Mouse (Mus musculus) embryonic facial prominence, embryonic 14.5 days (tissue): ENCODE results near the gene Gpx5. TPM values are rescaled to one million over a fixed set of nuclear protein-coding genes. Genes with fewer than 3 reads are reported as not detected.
A peak's percentile ranks its signal among the peaks of the same experiment; 100 is the strongest.

ENCODE experiments used
- ATAC-seq: fragments of 200-750 bp; cut with Nextera tagmentation; 2 replicates; pipeline ENCODE4 v1.8.0; 2017; ENCODE audit warnings: low read depth, moderate number of reproducible peaks, moderate TSS enrichment
- DNase-seq: peaks from one replicate; pipeline ENCODE4 v3.0.0-alpha.2; 2015; ENCODE audit warnings: low spot score
- H3K27ac ChIP-seq: fragments of 300-500 bp; sonication (generic); replicated peaks from 2 replicates; pipeline ENCODE4 v1.5.1; 2014; ENCODE audit warnings: low read depth, mild to moderate bottlenecking, low read length, moderate library complexity
- H3K27me3 ChIP-seq: fragments of 300-500 bp; sonication (generic); replicated peaks from 2 replicates; pipeline ENCODE4 v1.6.1; 2014; ENCODE audit warnings: low read length; ENCODE audit not compliant: control insufficient read depth, insufficient read depth
- H3K36me3 ChIP-seq: fragments of 300-500 bp; sonication (generic); 2 replicates; pipeline ENCODE4 v1.6.1; 2014; ENCODE audit warnings: low read length, mixed read lengths; ENCODE audit not compliant: control insufficient read depth, insufficient read depth
- H3K4me1 ChIP-seq: fragments of 300-500 bp; sonication (generic); 2 replicates; pipeline ENCODE4 v1.6.1; 2014; ENCODE audit warnings: antibody characterized with exemption, low read length; ENCODE audit not compliant: control insufficient read depth, insufficient read depth
- H3K4me2 ChIP-seq: fragments of 300-500 bp; sonication (generic); 2 replicates; pipeline ENCODE4 v1.6.1; 2014; ENCODE audit warnings: low read depth, mild to moderate bottlenecking, low read length, moderate library complexity, mixed read lengths
- H3K4me3 ChIP-seq: fragments of 300-500 bp; sonication (generic); 2 replicates; pipeline ENCODE4 v1.5.1; 2014; ENCODE audit warnings: low read depth, mild to moderate bottlenecking, low read length
- H3K9ac ChIP-seq: fragments of 300-500 bp; sonication (generic); 2 replicates; pipeline ENCODE4 v1.6.1; 2014; ENCODE audit warnings: low read depth, mild to moderate bottlenecking, low read length, moderate library complexity, mixed read lengths
- H3K9me3 ChIP-seq: fragments of 300-500 bp; sonication (generic); 2 replicates; pipeline ENCODE4 v1.6.1; 2016; ENCODE audit warnings: low read length; ENCODE audit not compliant: control insufficient read depth
- WGBS: fragments of 180-500 bp; shearing (Covaris S2); extraction: QIAGEN DNeasy Blood & Tissue Kit; methylation state at CpG from one replicate; pipeline ENCODE4 v1.1.7; 2014; 5-methylcytosine and 5-hydroxymethylcytosine counted together
- polyA plus RNA-seq: library from polyadenylated mRNA; unstranded; fragments of >200 nt; fragmentation: Nextera tagmentation; extraction: Ambion mirVana; gene quantifications from 2 replicates; pipeline ENCODE4 v1.2.1, GENCODE M21; 2014

The Gpx5 gene
- polyA plus RNA-seq, result not detected in 2 replicates

GRCm38 (mm10) chr13:21292631-21293030 is at the start of gene Gpx5:
Gene Gpx5 (minus strand): TSS chr13:21292731.
- no peak for ATAC-seq
- no peaks in the 10 kb centered on the region for H3K9me3 ChIP-seq
- no peak within 1 kb of the TSS for H3K9ac ChIP-seq
- no peaks in the 10 kb centered on the region for H3K36me3 ChIP-seq
- 93% methylated on average over 6 of the region's 6 CpGs for WGBS
- no peaks in the 10 kb centered on the region for H3K4me1 ChIP-seq
- no peaks in the 10 kb centered on the region for H3K27me3 ChIP-seq
- no peak for DNase-seq
- H3K27ac ChIP-seq, result no peak within 1 kb of the TSS
- no peak within 1 kb of the TSS for H3K4me2 ChIP-seq
- H3K4me3 ChIP-seq, result no peak within 1 kb of the TSS

GRCm38 (mm10) chr13:21327424-21327823 is 34.9 kb upstream of the Gpx5 start:
- H3K4me3 ChIP-seq, result peak overlapping the region; percentile 44
- H3K9ac ChIP-seq, result peak overlapping the region; percentile 38

GRCm38 (mm10) chr13:21326657-21327211 is 34.2 kb upstream of the Gpx5 start:
- no peak overlapping the region for H3K27ac ChIP-seq
- H3K4me1 ChIP-seq, result no peaks in the 10 kb centered on the region; the same call in 1 of the 2 replicates
- H3K9ac ChIP-seq, result peak overlapping the region; percentile 38
- ATAC-seq, result peak; percentile 81
- H3K9me3 ChIP-seq, result no peaks in the 10 kb centered on the region
- peak; percentile 91 for DNase-seq
- peak overlapping the region; percentile 44 for H3K4me3 ChIP-seq
- H3K27me3 ChIP-seq, result peaks cover 8% of the 10 kb centered on the region; the same call in 1 of the 2 replicates
- no peaks in the 10 kb centered on the region for H3K36me3 ChIP-seq
- peak overlapping the region; percentile 61 for H3K4me2 ChIP-seq
- whole genome bisulfite sequencing, result under 1% methylated on average over 24 of the region's 24 CpGs

More at GRCm38 (mm10) chr13:21327424-21327823, 34.9 kb upstream of the Gpx5 start:
- H3K27ac ChIP-seq, result no peak overlapping the region
- no peaks in the 10 kb centered on the region for H3K9me3 ChIP-seq
- DNase-seq (peak; percentile 50), ATAC-seq (peak; percentile 70; the same call in 1 of the 2 replicates)
- H3K36me3 ChIP-seq, result no peaks in the 10 kb centered on the region
- H3K4me2 ChIP-seq, result peak overlapping the region; percentile 61
- no peaks in the 10 kb centered on the region; the same call in 1 of the 2 replicates for H3K4me1 ChIP-seq
- WGBS, result under 1% methylated on average over 9 of the region's 9 CpGs
- H3K27me3 ChIP-seq, result peaks cover 8% of the 10 kb centered on the region; the same call in 1 of the 2 replicates

- H3K9ac ChIP-seq, result no peak overlapping the region
- H3K4me3 ChIP-seq, result peak overlapping the region; percentile 44
Measured at GRCm38 (mm10) chr13:21326191-21326590, 33.7 kb upstream of the Gpx5 start.

GRCm38 (mm10) chr13:21323405-21323804 is 30.9 kb upstream of the Gpx5 start:
- Histone ChIP-seq H3K27me3 (peaks cover 8% of the 10 kb centered on the region; the same call in 1 of the 2 replicates), H3K4me1 (no peaks in the 10 kb centered on the region; the same call in 1 of the 2 replicates), H3K9me3 (no peaks in the 10 kb centered on the region), H3K27ac (no peak overlapping the region), H3K9ac (no peak overlapping the region), H3K4me3 (0 out of 2 replicates have a peak overlapping the region, but pooled peaks have one; percentile 33), H3K36me3 (no peaks in the 10 kb centered on the region), H3K4me2 (peak overlapping the region; percentile 52)
- 69% methylated on average over 6 of the region's 6 CpGs for WGBS
- DNase-seq (no peak), ATAC-seq (no peak)

More at GRCm38 (mm10) chr13:21326191-21326590, 33.7 kb upstream of the Gpx5 start:
- 6% methylated on average over 4 of the region's 4 CpGs for WGBS
- peak; percentile 34 for DNase-seq
- H3K4me1 ChIP-seq, result no peaks in the 10 kb centered on the region; the same call in 1 of the 2 replicates
- no peaks in the 10 kb centered on the region for H3K36me3 ChIP-seq
- no peak overlapping the region for H3K27ac ChIP-seq
- peak overlapping the region; percentile 61 for H3K4me2 ChIP-seq
- H3K9me3 ChIP-seq, result no peaks in the 10 kb centered on the region
- H3K27me3 ChIP-seq, result peaks cover 8% of the 10 kb centered on the region; the same call in 1 of the 2 replicates
- ATAC-seq, result no peak; the same call in 1 of the 2 replicates

GRCm38 (mm10) chr13:21322509-21323375 is 30.2 kb upstream of the Gpx5 start:
- DNase-seq (peak; percentile 64), ATAC-seq (no peak)
- 13% methylated on average over 18 of the region's 18 CpGs for WGBS
- Histone ChIP-seq H3K4me2 (peak overlapping the region; percentile 52), H3K4me1 (no peaks in the 10 kb centered on the region; the same call in 1 of the 2 replicates), H3K36me3 (no peaks in the 10 kb centered on the region), H3K27me3 (peaks cover 8% of the 10 kb centered on the region; the same call in 1 of the 2 replicates), H3K4me3 (peak overlapping the region; percentile 33), H3K27ac (no peak overlapping the region), H3K9me3 (no peaks in the 10 kb centered on the region), H3K9ac (peak overlapping the region; percentile 45; the same call in 1 of the 2 replicates)

GRCm38 (mm10) chr13:21321890-21322494 is 29.5 kb upstream of the Gpx5 start:
- peak overlapping the region; percentile 45 for H3K9ac ChIP-seq
- peaks cover 8% of the 10 kb centered on the region; the same call in 1 of the 2 replicates for H3K27me3 ChIP-seq
- ATAC-seq (no peak), DNase-seq (no peak)
- no peaks in the 10 kb centered on the region for H3K36me3 ChIP-seq
- no peaks in the 10 kb centered on the region for H3K9me3 ChIP-seq
- H3K4me2 ChIP-seq, result peak overlapping the region; percentile 52
- no peak overlapping the region for H3K27ac ChIP-seq
- no peaks in the 10 kb centered on the region; the same call in 1 of the 2 replicates for H3K4me1 ChIP-seq
- 2% methylated on average over 18 of the region's 18 CpGs for WGBS
- H3K4me3 ChIP-seq, result peak overlapping the region; percentile 33

GRCm38 (mm10) chr13:21320262-21320661 is 27.7 kb upstream of the Gpx5 start:
- ATAC-seq (no peak), DNase-seq (no peak)
- WGBS, result 70% methylated on average over 3 of the region's 3 CpGs
- Histone ChIP-seq H3K9me3 (no peaks in the 10 kb centered on the region), H3K4me2 (no peak overlapping the region), H3K27me3 (peaks cover 8% of the 10 kb centered on the region; the same call in 1 of the 2 replicates), H3K4me3 (no peak overlapping the region), H3K36me3 (no peaks in the 10 kb centered on the region), H3K27ac (no peak overlapping the region), H3K4me1 (no peaks in the 10 kb centered on the region; the same call in 1 of the 2 replicates), H3K9ac (no peak overlapping the region)
